Mouse (Mus musculus) brain, adult 10 weeks (tissue): ENCODE results near the gene A730009L09Rik. TPM values are rescaled to one million over a fixed set of nuclear protein-coding genes. Genes with fewer than 3 reads are reported as not detected.

Experiments used
- polyA plus RNA-seq: library from polyadenylated mRNA; stranded (reverse); fragments of 350-450 nt; fragmentation: Illumina TruSeq; extraction: RNeasy Lipid Tissue Mini Kit (QIAGEN cat#74804); gene quantifications from one replicate; pipeline ENCODE4 v1.2.3, GENCODE M21; 2015; ENCODE audit warnings: low read depth, low replicate concordance

The A730009L09Rik gene
- polyA plus RNA-seq, result 0.68 TPM

GRCm38 (mm10) chr16:84514821-84515220 lies at the start of gene A730009L09Rik:
A730009L09Rik (plus strand) TSS chr16:84515121.

Other genes starting within 250 kb of the A730009L09Rik start
- gene Mrpl39, start 220.6 kb downstream of the A730009L09Rik start, polyA plus RNA-seq, result 29.4 TPM